Mouse (Mus musculus) forebrain, embryonic 14.5 days (tissue): ENCODE data around the gene Dhrs2. TPM values are rescaled to one million over a fixed set of nuclear protein-coding genes. Genes with fewer than 3 reads are reported as not detected.

Experiments
- ATAC-seq: fragments of 200-750 bp; cut with Nextera tagmentation; 2 replicates; pipeline ENCODE4 v1.8.0; 2017; ENCODE audit warnings: mild to moderate bottlenecking, moderate library complexity
- DNase-seq: peaks from one replicate; pipeline ENCODE4 v3.0.0-alpha.2; 2015; ENCODE audit warnings: low spot score
- H3K27ac ChIP-seq: fragments of 300-500 bp; sonication (generic); 2 replicates; pipeline ENCODE4 v1.5.1; 2014; ENCODE audit warnings: low read depth, mild to moderate bottlenecking, control low read depth, low read length, moderate library complexity
- H3K27me3 ChIP-seq: fragments of 300-500 bp; sonication (generic); replicated peaks from 2 replicates; pipeline ENCODE4 v1.6.1; 2014; ENCODE audit warnings: low read length, control low read depth, mixed read lengths; ENCODE audit not compliant: control insufficient read depth, insufficient read depth
- H3K36me3 ChIP-seq: fragments of 300-500 bp; sonication (generic); 2 replicates; pipeline ENCODE4 v1.6.1; 2014; ENCODE audit warnings: low read length, control low read depth; ENCODE audit not compliant: control insufficient read depth, insufficient read depth
- H3K4me1 ChIP-seq: fragments of 300-500 bp; sonication (generic); 2 replicates; pipeline ENCODE4 v1.6.1; 2014; ENCODE audit warnings: antibody characterized with exemption, low read length, control low read depth; ENCODE audit not compliant: control insufficient read depth, insufficient read depth
- H3K4me2 ChIP-seq: fragments of 300-500 bp; sonication (generic); 2 replicates; pipeline ENCODE4 v1.6.1; 2014; ENCODE audit warnings: mild to moderate bottlenecking, control low read depth, low read length
- H3K4me3 ChIP-seq: fragments of 300-500 bp; sonication (generic); 2 replicates; pipeline ENCODE4 v1.5.1; 2014; ENCODE audit warnings: low read depth, low read length, control low read depth
- H3K9ac ChIP-seq: fragments of 300-500 bp; sonication (generic); 2 replicates; pipeline ENCODE4 v1.6.1; 2014; ENCODE audit warnings: mild to moderate bottlenecking, low read length, control low read depth, moderate library complexity
- H3K9me3 ChIP-seq: fragments of 300-500 bp; sonication (generic); replicated peaks from 2 replicates; pipeline ENCODE4 v1.6.1; 2016; ENCODE audit warnings: low read length, control low read depth, mixed read lengths; ENCODE audit not compliant: control insufficient read depth
- WGBS: fragments of 180-500 bp; shearing (Covaris S2); extraction: QIAGEN DNeasy Blood & Tissue Kit; methylation state at CpG from one replicate; pipeline ENCODE4 v1.1.7; 2014; 5-methylcytosine and 5-hydroxymethylcytosine counted together
- polyA plus RNA-seq: library from polyadenylated mRNA; unstranded; fragments of >200 nt; fragmentation: Nextera tagmentation; extraction: Ambion mirVana; gene quantifications from 2 replicates; pipeline ENCODE4 v1.2.1, GENCODE M21; 2014

The Dhrs2 gene
- polyA plus RNA-seq: 0.41 and 0.56 TPM in 2 replicates

DNA sequence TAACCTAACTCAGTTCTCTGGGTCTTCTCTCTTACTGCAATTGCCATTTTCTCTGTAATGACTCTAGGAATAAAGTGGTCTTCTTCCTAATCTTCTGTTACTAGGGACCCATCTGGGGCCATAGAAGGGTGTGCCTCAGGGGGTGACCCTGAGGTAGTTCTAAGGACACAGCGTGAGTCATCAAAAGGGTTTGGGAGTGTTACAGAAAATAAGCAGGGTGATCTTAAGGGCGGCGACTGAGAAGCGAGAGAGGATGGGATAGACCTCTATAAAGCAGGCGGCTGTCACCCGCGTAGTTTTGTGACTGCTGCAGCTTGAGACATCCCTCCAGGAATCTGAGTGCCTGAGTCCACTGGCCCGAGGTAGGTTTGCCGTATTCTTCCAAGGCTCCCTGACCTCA, at the start of gene Dhrs2:
TSS of gene Dhrs2 (plus strand) at position 301 of the 400 bp plus-strand sequence.
- H3K27ac ChIP-seq: no peak within 1 kb of the TSS
- DNase-seq (no peak), ATAC-seq (no peak)
- no peak within 1 kb of the TSS for H3K9ac ChIP-seq
- no peaks in the 10 kb centered on the region for H3K9me3 ChIP-seq
- no peak within 1 kb of the TSS for H3K4me2 ChIP-seq
- H3K36me3 ChIP-seq: no peaks in the 10 kb centered on the region
- no peaks in the 10 kb centered on the region for H3K27me3 ChIP-seq
- WGBS: 82% methylated on average over 9 of the region's 9 CpGs
- H3K4me3 ChIP-seq: no peak within 1 kb of the TSS
- no peaks in the 10 kb centered on the region for H3K4me1 ChIP-seq

DNA sequence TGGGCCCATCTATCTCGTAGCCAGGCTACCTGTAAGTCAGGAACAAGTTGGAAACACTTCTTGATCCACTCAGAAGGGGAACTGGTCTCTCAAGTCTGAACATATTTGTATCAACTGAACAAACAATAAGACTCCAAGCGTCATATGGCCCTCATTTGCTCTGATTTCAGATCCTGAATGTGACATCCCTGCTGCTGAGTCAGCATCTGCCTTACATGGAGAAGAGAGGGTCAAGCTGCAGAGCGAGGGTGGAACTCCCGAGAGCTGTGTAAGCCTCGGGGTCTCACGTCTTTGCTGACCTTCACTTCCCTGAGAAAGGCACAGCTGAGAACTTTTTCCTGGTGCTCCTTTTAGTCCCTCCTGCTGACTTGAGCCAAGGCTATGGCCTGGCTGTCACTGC, 47.6 kb upstream of the Dhrs2 start:
- Histone ChIP-seq H3K9ac (no peak overlapping the region), H3K27me3 (no peaks in the 10 kb centered on the region), H3K4me1 (no peaks in the 10 kb centered on the region), H3K36me3 (no peaks in the 10 kb centered on the region), H3K9me3 (no peaks in the 10 kb centered on the region), H3K27ac (no peak overlapping the region), H3K4me3 (no peak overlapping the region), H3K4me2 (no peak overlapping the region)
- 86% methylated on average over 6 of the region's 6 CpGs for WGBS
- ATAC-seq (no peak), DNase-seq (no peak)

- DNase-seq: peak; percentile 19
Observed at GRCm38 (mm10) chr14:55177274-55177673, 44.5 kb upstream of the Dhrs2 start.

DNA sequence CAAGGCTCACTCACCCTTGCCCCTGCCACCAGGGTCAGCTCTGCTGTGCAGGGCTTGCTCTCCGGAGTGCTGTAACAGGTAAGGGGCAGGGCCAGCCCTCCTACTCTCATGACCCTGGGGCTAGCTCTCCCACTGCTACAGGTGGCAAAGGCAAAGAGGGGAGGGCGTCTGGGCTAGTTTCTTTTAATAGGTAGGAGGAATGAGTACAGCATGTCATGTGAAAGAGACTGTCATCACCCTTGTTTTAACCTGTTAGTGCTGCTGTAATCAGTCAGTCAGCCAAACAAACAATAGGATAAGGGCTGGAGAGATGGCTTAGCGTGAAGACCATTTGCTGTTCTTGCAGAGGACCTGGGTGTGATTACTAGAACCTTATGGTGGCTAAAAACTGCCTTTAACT, 40.9 kb upstream of the Dhrs2 start:
- no peak for ATAC-seq
- Histone ChIP-seq H3K4me2 (no peak overlapping the region), H3K27ac (no peak overlapping the region), H3K9me3 (no peaks in the 10 kb centered on the region), H3K4me3 (no peak overlapping the region), H3K9ac (no peak overlapping the region), H3K36me3 (no peaks in the 10 kb centered on the region), H3K4me1 (no peaks in the 10 kb centered on the region), H3K27me3 (no peaks in the 10 kb centered on the region)
- DNase-seq: no peak
- WGBS: 67% methylated on average over 3 of the region's 3 CpGs

More at GRCm38 (mm10) chr14:55177274-55177673, 44.5 kb upstream of the Dhrs2 start:
- Histone ChIP-seq H3K9me3 (no peaks in the 10 kb centered on the region), H3K4me2 (no peak overlapping the region), H3K4me1 (no peaks in the 10 kb centered on the region), H3K27me3 (no peaks in the 10 kb centered on the region), H3K9ac (no peak overlapping the region), H3K36me3 (no peaks in the 10 kb centered on the region), H3K27ac (no peak overlapping the region), H3K4me3 (no peak overlapping the region)
- 36% methylated on average over 5 of the region's 5 CpGs for WGBS
- no peak for ATAC-seq

DNA sequence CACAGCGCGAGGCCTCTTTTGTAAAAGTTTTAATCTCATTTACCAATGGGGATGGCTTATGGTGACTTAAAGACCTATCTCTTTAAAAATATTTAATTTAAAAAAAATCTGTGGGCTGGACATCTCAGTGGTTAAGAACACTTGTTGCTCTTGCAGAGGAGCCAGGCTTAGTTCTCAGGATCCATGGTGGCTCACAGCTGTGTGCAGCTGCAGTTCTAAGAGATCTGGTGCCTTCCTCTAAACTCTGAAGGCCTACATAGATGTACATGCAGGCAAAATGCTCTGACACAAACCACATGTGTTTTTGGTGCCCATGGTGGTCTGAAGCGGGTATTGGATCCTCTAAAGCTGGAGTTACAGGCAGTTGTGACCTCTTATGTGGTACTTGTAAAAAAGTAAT, 38.6 kb upstream of the Dhrs2 start:
- H3K27ac ChIP-seq: no peak overlapping the region
- 91% methylated on average over 3 of the region's 3 CpGs for WGBS
- H3K9ac ChIP-seq: no peak overlapping the region
- no peak for DNase-seq
- H3K4me2 ChIP-seq: no peak overlapping the region
- H3K4me3 ChIP-seq: no peak overlapping the region
- ATAC-seq: no peak
- H3K4me1 ChIP-seq: no peaks in the 10 kb centered on the region
- no peaks in the 10 kb centered on the region for H3K36me3 ChIP-seq
- no peaks in the 10 kb centered on the region for H3K9me3 ChIP-seq
- no peaks in the 10 kb centered on the region for H3K27me3 ChIP-seq

DNA sequence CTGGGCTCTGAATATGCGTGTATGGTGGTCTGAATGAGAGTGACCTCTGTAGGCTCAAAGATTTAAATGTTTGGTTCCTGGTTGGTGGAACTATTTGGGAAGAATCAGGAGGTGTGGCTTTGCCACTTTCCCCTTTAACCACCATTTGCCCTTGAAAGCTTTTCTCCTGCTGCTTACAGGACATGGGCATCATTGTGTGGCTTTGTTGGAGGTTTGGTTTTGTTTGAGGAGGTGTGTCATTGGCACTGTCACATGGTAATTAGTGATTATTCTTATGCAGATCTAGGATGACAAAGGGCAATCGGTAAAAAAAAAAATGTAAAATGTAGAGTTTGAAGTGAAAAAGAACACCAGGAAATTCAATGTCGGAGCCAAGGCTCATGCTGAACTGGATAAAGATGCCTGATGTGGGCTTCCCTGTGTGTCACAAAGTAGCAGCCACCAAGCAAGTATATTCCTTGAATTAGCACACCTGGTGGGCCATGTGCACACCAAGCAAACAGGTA, 37.1 kb upstream of the Dhrs2 start:
- H3K36me3 ChIP-seq: no peaks in the 10 kb centered on the region
- H3K27ac ChIP-seq: no peak overlapping the region
- no peaks in the 10 kb centered on the region for H3K9me3 ChIP-seq
- no peak for ATAC-seq
- H3K4me3 ChIP-seq: no peak overlapping the region
- peaks cover 9% of the 10 kb centered on the region for H3K4me1 ChIP-seq
- H3K4me2 ChIP-seq: no peak overlapping the region
- 83% methylated on average over 3 of the region's 3 CpGs for WGBS
- H3K27me3 ChIP-seq: no peaks in the 10 kb centered on the region
- no peak overlapping the region for H3K9ac ChIP-seq
- DNase-seq: no peak

DNA sequence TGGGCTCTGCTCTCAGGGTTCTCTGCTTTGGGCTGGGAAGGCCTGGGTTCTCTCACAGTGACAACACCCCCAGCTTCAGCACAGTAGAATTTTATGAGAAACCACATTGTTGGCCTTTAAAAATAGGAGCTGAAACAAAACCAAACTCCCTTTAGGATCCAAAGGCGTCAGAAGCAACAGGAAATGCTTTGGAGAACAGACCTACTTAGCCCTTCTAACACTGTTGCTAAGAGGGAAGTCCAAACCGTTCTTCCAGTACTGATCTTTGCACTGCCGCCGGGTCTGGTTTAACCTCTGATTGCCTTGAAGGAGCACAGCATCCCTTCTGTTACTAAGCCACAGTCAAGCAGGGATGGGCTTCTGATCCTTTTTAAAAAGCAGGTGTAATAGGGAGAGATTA, 33.3 kb upstream of the Dhrs2 start:
- WGBS: 53% methylated on average over 4 of the region's 4 CpGs
- Histone ChIP-seq H3K4me2 (no peak overlapping the region), H3K4me3 (no peak overlapping the region), H3K36me3 (no peaks in the 10 kb centered on the region), H3K27me3 (no peaks in the 10 kb centered on the region), H3K9ac (no peak overlapping the region), H3K9me3 (no peaks in the 10 kb centered on the region), H3K27ac (no peak overlapping the region), H3K4me1 (peaks cover 10% of the 10 kb centered on the region)
- DNase-seq (no peak), ATAC-seq (no peak)

DNA sequence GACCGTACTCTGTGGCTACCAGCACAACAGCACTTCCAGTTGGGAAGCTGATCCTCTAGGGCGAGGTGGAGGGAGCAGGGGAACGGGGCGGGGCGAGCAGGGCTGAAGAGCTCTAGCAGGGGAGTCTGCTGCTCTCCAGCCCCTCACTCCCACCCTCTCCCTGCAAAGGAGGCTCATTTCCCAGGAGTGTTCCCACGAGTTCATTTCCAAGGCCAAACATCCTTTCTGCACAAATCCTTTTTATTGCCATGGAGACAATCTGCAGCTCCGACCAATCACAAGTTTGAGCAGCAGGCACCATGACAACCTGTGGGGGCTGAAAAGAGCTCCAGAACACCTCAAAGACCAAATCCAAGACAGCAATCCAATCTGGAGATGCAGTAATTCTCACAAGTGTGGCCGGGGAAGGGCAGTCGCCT, 32.4 kb upstream of the Dhrs2 start:
- ATAC-seq: peak; percentile 85
- WGBS: 15% methylated on average over 9 of the region's 9 CpGs
- Histone ChIP-seq H3K9me3 (no peaks in the 10 kb centered on the region), H3K4me3 (no peak overlapping the region), H3K27ac (peak overlapping the region; percentile 52; the same call in 1 of the 2 replicates), H3K27me3 (no peaks in the 10 kb centered on the region), H3K4me2 (no peak overlapping the region), H3K9ac (no peak overlapping the region), H3K4me1 (peaks cover 10% of the 10 kb centered on the region), H3K36me3 (no peaks in the 10 kb centered on the region)
- peak; percentile 65 for DNase-seq

DNA sequence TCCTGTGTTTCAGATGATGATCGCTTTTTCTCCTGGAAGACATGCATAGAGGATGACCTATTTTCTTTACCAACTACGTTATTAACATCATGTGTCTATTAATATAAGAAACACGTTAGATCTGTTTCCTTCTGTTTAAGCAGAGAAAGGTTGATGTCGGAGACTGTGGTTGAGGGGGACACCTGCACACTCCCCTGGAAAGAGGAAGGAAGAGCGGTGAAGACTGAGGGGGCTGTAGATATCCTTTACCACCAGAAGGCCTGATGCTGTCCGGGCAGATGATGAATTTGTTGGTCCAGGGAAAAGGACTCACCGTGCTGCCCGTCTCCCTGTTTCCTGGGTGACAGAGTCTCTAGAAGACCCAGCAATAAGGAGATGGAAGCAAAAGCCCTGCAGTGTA, 28.5 kb upstream of the Dhrs2 start:
- ATAC-seq (no peak), DNase-seq (no peak)

More for the DNA sequence above, 28.5 kb upstream of the Dhrs2 start:
- H3K36me3 ChIP-seq: no peaks in the 10 kb centered on the region
- H3K4me3 ChIP-seq: no peak overlapping the region
- H3K9me3 ChIP-seq: no peaks in the 10 kb centered on the region
- H3K27ac ChIP-seq: no peak overlapping the region
- H3K9ac ChIP-seq: no peak overlapping the region
- H3K4me1 ChIP-seq: peaks cover 10% of the 10 kb centered on the region
- no peaks in the 10 kb centered on the region for H3K27me3 ChIP-seq
- no peak overlapping the region for H3K4me2 ChIP-seq
- 94% methylated on average over 8 of the region's 8 CpGs for WGBS
